Mouse (Mus musculus): Measurements from ENCODE around the gene Lenep. TPM values are rescaled to one million over a fixed set of nuclear protein-coding genes. Genes with fewer than 3 reads are reported as not detected.

Lenep gene
- polyA plus RNA-seq, 1 experiment: not detected

- no peak for DNase-seq (ENCODE audit: low read depth, low spot score)
- WGBS: 53% methylated on average over 5 of the region's 5 CpGs
Measured at GRCm38 (mm10) chr3:89351271-89351670, 51.3 kb downstream of the Lenep start.

Other genes starting within 250 kb of the Lenep start
- 0.48 and 0.52 TPM in 2 replicates for gene Hcn3, start 242.6 kb downstream of the Lenep start, polyA plus RNA-seq (2012; rRNA removed)
- 41.1 and 53.0 TPM in 2 replicates for gene Clk2, start 238.0 kb downstream of the Lenep start, polyA plus RNA-seq (2012; rRNA removed)
- 88.5 and 107 TPM in 2 replicates for gene Scamp3, start 225.3 kb downstream of the Lenep start, polyA plus RNA-seq (2012; rRNA removed)
- 23.0 and 30.1 TPM in 2 replicates for gene Fam189b, start 219.7 kb downstream of the Lenep start, polyA plus RNA-seq (2012; rRNA removed)
- gene Gba, start 199.9 kb downstream of the Lenep start, polyA plus RNA-seq (2012; rRNA removed): 88.5 and 99.3 TPM in 2 replicates
- gene Thbs3, start 187.6 kb downstream of the Lenep start, polyA plus RNA-seq (2012; rRNA removed): 20.8 and 22.8 TPM in 2 replicates
- 171 and 186 TPM in 2 replicates for gene Mtx1, start 175.7 kb downstream of the Lenep start, polyA plus RNA-seq (2012; rRNA removed)
- 0.99 and 1.6 TPM in 2 replicates for gene Muc1, start 173.7 kb downstream of the Lenep start, polyA plus RNA-seq (2012; rRNA removed)
- 170 and 221 TPM in 2 replicates for gene Krtcap2, start 156.8 kb downstream of the Lenep start, polyA plus RNA-seq (2012; rRNA removed)
- 2.1 TPM in 2 replicates for gene Trim46, start 156.5 kb downstream of the Lenep start, polyA plus RNA-seq (2012; rRNA removed)
- gene Dpm3, start 143.4 kb downstream of the Lenep start, polyA plus RNA-seq (2012; rRNA removed): 355 and 356 TPM in 2 replicates
- 108 and 123 TPM in 2 replicates for gene Slc50a1, start 132.2 kb downstream of the Lenep start, polyA plus RNA-seq (2012; rRNA removed)
- 78.0 and 93.8 TPM in 2 replicates for gene Efna1, start 121.7 kb downstream of the Lenep start, polyA plus RNA-seq (2012; rRNA removed)
- gene Efna3, start 79.8 kb downstream of the Lenep start, polyA plus RNA-seq (2012; rRNA removed): 6.0 and 7.4 TPM in 2 replicates
- gene Efna4, start 64.8 kb downstream of the Lenep start, polyA plus RNA-seq (2012; rRNA removed): 14.5 and 14.6 TPM in 2 replicates
- gene Adam15, start 52.8 kb downstream of the Lenep start, polyA plus RNA-seq (2012; rRNA removed): 59.4 and 68.5 TPM in 2 replicates
- 0.15 and 0.60 TPM in 2 replicates for gene Dcst2, start 40.8 kb downstream of the Lenep start, polyA plus RNA-seq (2012; rRNA removed)
- gene Dcst1, start 37.5 kb downstream of the Lenep start, polyA plus RNA-seq (2012; rRNA removed): 3.1 and 6.7 TPM in 2 replicates
- 92.6 and 151 TPM in 2 replicates for gene Zbtb7b, start 8.0 kb downstream of the Lenep start, polyA plus RNA-seq (2012; rRNA removed)
- 40.7 and 48.2 TPM in 2 replicates for gene Flad1, start 9.1 kb upstream of the Lenep start, polyA plus RNA-seq (2012; rRNA removed)
- 37.2 and 50.9 TPM in 2 replicates for gene Cks1b, start 15.6 kb upstream of the Lenep start, polyA plus RNA-seq (2012; rRNA removed)
- gene Shc1, start 15.7 kb upstream of the Lenep start, polyA plus RNA-seq (2012; rRNA removed): 60.3 and 84.0 TPM in 2 replicates
- 30.8 and 39.3 TPM in 2 replicates for gene Pygo2, start 27.4 kb upstream of the Lenep start, polyA plus RNA-seq (2012; rRNA removed)
- 44.6 and 52.7 TPM in 2 replicates for gene Pbxip1, start 33.9 kb upstream of the Lenep start, polyA plus RNA-seq (2012; rRNA removed)
- gene Pmvk, start 51.7 kb upstream of the Lenep start, polyA plus RNA-seq (2012; rRNA removed): 31.6 and 34.8 TPM in 2 replicates
- gene Kcnn3, start 117.4 kb upstream of the Lenep start, polyA plus RNA-seq (2012; rRNA removed): 2.4 and 5.3 TPM in 2 replicates